Mouse (Mus musculus): Measurements from ENCODE around the gene Kcnh7.

Kcnh7 gene

DNA sequence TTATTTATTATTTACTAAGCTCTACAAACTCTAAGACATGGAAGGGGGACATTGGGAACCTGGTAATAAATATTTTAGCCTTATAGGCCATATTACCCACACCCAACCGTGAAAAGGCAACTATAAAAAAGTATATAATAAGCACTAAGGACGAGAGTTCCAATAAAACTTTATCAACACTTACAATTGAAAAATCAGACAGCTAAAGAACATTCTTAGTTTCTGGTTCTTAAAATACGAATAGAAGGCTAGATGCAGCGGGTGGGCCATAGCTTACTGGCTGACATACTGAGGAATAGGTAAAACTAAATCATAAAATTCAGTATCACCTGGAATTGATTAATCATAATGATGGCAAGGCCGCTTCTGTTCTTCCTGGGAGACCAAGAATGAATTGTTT, 539.2 kb downstream of the Kcnh7 start:
- DNase-seq: no peak
